Mouse (Mus musculus): Measurements from ENCODE around the gene Olfr394.
"Not testable (repeated sequence)": the region's sequence is repeated elsewhere in the genome, so short reads cannot be mapped to it uniquely, and the experiment has no call there.

Gene Olfr394

GRCm38 (mm10) chr11:73890671-73891070 is at the start of gene Olfr394:
Olfr394 (minus strand) TSS chr11:73890771.
- no peak for DNase-seq (ENCODE audit: inconsistent ontology term)

- DNase-seq (ENCODE audit: inconsistent ontology term): no peak
Observed at GRCm38 (mm10) chr11:73936377-73936776, 45.8 kb upstream of the Olfr394 start, which contains the start of gene Olfr23. Olfr23 (plus strand) TSS chr11:73936677.

GRCm38 (mm10) chr11:73909199-73909598 is 18.6 kb upstream of the Olfr394 start, which contains the start of gene Olfr395:
Olfr395 (minus strand) TSS chr11:73909299.
- not testable (repeated sequence) for DNase-seq (ENCODE audit: inconsistent ontology term)

GRCm38 (mm10) chr11:73851354-73851753 is 39.2 kb downstream of the Olfr394 start, which contains the start of gene Olfr393:
Olfr393 (minus strand) TSS chr11:73851454.
- DNase-seq (ENCODE audit: inconsistent ontology term): no peak

All from Muller cell, postnatal 12 days (primary cell).